Mouse (Mus musculus): ENCODE measurements at regions not wholly inside any gene's neighbourhood (a gene's known extent, or its start where the extent isn't known, plus 50 kb on each side); places are given as distances from the start of the nearest gene placed in this dataset.

GRCm38 (mm10) chr12:77891452-77891851, 302.6 kb upstream of the Gm6657 start:
- TF ChIP-seq CTCF (conservative IDR thresholded peaks at IDR 0.05; ENCODE audit: low read length), result no peak
- no peak for TF ChIP-seq NANOG (IDR thresholded peaks at IDR 0.05; ENCODE audit: borderline replicate concordance, low read length)

Measured in E14TG2a.4 (cell line).